Mouse (Mus musculus) cerebellum, postnatal 10 days (tissue): ENCODE results near the gene Paxbp1.

ENCODE experiments used
- DNase-seq, 2 experiments: peaks; one replicate each; pipeline ENCODE4 v3.0.0; 2021; ENCODE audit warnings: mixed read lengths in 2 of 2

Paxbp1 gene

DNA sequence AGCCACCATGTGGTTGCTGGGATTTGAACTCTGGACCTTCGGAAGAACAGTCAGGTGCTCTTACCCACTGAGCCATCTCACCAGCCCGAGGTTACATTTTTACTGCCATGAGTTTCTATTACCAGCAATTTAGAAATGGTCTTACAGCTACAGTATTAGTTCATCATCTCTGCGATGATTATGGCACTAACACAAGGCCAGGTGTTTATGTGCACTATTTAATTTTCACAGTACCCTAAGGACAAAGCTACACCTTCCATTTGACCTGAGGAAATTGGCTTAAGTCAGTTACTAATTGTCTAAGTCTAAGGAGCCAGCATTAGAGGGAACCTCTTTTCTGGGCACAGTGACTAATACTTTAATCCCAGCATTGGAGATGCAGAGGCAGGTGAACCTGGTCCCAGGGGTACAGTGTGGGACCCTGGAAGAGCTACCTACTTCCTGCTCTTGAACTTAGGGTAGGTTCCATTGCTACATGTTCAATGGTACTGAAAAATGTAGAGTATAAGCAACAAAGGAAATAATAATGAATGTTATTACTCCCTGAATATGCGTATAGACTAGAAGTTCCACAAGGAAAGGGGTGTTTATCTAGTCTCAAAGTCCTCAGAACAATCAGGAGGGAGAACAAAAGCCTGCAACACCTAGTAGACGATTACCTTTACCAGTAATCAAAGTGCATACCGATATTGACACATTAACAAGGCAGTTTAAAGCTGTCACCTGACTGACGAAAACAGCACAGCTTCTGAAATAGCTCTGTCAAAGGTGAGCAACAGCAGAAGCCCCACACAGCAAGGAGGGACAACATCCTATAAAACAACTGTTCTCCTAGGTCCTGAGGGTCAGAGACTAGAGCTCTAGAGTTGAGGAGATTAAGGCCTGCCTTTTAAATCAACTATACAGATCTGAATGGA lies 47.8 kb downstream of the Paxbp1 start:
- DNase-seq, result no peak

DNA sequence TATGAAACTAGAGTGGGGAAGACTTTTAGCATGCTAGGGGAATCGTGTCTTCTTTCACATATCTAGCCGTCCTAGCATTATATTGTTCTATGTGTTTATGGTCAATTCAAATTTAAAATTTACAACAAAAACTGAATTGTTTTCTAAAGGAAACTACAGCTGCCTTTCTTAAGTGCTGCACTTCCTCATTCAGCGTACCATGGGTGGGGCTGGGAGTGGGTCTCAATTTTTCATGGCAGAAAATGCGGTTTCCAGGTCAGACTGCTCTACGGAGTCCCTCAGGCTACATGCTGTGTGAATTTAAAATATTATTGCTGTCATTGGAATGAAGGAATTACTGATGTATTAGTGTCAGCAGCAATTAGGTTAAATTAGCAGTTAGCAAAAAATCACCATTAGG lies 48.8 kb downstream of the Paxbp1 start:
- DNase-seq, result no peak

DNA sequence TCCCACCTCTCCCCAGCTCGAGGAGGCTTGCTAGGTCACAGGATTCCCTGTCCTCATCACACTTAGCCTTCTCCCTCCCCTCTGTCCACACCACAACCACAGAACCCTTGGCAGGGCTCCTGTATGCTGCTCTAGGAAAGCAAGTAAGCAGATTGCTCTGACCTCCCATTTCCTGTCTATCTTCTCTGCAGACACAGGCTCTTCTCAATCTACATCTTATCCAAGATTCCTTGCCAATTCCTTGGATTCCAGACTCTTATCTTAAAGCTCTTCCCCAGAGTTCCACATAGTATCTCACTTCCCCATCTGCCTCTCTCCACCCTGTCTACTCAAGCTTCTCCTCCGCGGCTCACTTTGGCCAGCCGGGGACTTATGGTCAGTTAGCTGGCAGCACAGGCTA lies 49.3 kb downstream of the Paxbp1 start:
- DNase-seq, result no peak

DNA sequence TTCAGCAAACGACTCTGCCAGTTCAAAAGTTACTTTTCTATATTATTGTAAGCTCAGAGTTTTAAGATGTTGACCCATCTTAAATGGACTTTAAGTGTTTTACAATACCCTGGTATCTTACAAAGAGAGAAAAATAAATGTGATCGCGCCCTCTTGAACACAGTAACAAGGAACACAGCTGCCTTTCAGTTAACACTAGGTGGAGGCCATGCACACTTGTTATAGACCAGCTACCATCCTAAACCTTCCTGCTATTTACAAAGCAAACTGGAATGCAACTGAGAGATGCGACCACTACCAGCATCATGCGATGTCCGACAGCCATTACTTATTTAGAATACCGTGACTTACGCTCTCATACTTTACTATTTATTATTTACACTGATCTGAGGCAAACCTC lies 55.2 kb downstream of the Paxbp1 start:
- no peak for DNase-seq

DNA sequence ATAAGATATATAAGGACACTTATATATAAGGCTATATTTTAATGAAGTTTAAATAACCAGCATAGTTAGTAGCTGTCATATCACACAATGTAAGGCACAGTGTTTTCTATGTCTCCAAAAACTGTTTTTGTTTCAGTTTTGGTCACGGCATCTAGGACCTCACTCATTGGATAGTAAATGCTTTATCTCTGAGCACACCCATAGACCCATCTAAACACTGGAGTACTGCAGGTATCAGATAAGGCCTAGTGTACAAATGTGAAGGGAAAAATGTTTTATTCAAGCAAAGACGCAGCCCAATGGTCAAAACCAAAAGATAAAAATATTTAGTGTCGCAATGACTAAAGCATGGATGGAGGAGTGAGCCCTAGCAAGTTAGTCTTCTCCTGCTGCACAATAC lies 55.7 kb downstream of the Paxbp1 start:
- DNase-seq, result no peak

DNA sequence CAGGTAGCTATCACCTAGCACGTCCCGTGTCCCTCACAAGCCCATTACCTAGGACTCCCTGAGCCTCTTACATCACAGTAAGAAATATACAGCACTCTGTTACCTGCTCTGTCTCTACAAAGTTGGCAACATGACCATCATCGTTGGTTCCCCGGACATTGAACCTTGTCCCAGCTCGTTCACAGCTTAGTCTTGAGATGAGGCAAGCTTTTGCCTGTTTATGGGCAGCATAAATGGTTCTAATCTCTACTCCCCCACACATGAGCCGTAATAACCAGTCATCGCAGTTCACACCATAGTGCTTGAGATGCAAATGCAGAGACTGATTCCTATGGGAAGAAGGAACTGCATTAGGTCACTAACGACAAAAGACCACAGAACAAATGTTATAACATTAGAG lies 56.3 kb downstream of the Paxbp1 start:
- DNase-seq, result no peak

DNA sequence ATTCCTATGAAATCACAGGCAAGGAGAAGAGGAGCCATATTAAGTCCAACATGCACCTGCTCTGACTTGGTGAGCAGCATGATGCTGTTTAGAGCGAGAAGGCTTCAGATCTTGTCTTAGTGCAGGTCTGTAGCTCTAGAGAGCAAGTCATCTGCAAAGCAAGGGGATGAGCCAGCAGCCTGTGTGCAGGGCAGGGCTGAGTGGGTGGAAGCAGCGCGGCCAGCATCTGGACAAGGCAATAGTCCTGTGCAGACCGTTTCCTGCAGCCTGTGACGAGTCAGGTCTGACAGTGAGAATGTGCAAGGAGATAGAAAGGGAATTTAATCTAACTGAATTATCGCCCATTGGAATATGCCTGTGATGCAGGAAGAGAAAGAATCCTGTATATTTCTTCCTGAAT lies 73.3 kb downstream of the Paxbp1 start:
- DNase-seq, result no peak

DNA sequence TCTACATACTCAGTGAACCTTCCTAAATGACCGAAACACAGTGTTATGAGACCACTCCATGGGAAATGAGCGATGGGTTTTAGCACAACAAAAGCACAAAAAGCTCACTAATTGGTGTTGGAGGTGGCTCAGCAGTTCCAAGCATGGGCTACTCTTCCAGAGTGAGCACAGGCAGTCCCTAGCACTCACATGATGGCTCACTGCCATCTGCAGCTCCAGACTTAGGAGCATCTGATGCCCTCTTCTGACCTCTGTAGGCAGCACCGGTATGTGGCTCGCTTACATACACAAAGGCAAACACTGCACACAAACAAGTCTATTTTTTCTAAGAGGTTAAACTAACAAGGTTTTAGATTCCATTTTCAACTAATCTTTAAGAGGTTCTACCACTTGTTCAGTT lies 78.1 kb downstream of the Paxbp1 start:
- peak in 1 of 2 experiments; percentile 18 for DNase-seq

DNA sequence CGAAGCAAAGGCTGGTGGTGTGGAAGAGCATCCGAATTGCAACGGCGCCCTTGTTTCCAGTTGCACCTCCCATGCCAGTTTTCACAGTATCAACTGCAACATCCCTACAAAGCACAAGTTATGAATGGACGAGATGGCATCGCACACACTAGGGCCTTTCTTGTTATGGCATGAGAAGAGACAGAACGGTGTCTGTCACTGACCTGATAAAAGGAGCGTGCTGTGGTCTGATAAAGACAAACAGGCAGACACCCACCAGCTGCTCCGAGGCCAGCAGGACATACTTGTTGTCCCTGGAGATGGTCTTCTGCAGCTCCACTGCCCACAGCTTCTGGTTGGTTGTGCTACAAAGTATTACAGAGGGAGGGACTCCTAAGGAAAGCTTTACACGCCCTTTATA lies 80.0 kb downstream of the Paxbp1 start:
- no peak for DNase-seq
